Mouse (Mus musculus): ENCODE results near the gene Mast3. TPM values are rescaled to one million over a fixed set of nuclear protein-coding genes. Genes with fewer than 3 reads are reported as not detected.

Mast3 gene
- total RNA-seq, 2 experiments from 2014 or later, result 15.6 to 16.7 TPM

DNA sequence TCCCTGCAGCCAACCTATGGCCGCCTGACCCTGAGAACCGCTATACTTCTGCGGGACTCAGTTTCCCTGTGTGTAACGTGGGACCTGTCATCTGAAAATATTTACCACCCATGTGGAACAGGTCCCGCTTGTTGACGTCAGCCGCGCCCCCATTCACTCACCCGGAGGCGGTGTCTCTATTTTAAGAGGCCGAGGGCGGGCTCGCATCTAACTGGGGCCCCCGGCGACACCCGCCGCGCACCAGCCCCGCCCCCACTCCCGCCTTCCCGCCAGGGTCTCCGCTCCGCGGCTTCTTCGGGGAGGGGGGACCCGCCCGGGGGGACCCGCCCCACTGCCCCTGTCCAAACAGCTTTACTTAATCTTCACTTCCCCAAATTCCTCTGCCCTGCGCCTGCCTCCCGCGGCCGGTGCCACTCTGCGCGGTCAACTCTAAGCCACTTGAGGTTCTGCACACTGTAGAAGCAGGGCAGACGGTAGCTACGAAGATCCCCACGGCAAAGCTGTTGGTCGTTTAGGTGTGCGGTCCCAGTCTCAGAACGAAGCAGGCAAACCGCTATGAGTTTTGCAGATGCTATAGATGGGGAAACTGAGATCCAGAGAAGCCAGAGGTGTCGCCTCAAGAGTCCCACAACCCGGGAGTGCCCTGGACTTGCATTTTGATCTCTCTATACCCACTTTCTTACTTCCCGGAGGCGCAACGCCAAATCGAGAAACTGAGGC is 933 bp downstream of the Mast3 start:
- peak in 1 of 2 experiments; percentile 59 for DNase-seq (ENCODE audit: low spot score in 2 of 2)

DNA sequence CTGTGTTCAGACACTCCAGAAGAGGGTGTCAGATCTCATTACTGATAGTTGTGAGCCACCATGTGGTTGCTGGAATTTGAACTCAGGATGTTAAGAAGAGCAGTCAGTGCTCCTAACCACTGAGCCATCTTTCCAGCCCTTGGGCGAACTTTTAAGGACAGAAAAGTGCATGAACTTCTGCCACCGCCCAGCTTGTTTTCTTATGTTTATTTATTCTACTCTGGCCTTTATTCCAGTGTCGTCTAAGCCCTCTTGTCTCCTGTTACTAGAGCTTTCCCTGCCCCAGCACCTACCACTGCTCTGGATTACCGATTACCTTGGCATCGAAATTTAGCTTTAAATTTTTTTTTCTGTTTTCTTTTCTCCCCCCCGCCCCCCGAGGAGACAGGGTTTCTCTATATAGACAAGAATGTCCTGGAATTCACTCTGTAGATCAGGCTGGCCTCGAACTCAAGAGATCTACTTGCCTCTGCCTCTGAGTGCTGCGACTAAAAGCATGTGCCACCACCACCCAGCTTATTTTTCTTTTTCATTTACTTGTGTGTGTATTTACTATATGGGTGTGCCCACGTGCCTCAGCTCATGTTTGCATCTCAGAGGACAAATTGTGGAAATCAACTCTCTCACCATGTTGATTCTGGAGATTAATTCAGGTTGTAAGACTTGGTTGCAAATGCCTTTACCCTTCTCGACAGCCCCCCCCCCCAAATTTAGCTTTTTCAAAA is 1.9 kb downstream of the Mast3 start:
- DNase-seq (ENCODE audit: low spot score in 2 of 2), result no peak

DNA sequence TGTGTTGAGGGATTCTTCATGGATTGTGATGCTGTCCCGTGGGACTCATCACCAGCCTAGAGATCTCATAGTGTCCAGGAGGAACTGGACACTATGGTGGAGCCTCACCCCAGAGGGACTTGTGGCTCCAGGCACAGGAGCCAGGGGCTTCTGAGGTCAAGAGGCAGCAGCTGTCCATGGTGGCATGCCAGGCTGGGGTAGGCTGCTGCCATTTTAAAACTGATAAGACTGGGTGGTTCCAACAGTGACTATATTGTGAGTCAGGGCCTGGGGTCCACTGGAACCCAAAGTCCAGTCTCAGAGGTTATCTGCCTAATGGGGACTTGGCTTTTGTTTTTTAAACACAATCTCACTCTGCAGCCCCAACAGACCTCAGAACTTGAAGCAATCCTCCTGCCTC is 3.0 kb downstream of the Mast3 start:
- no peak for DNase-seq (ENCODE audit: low spot score in 2 of 2)

DNA sequence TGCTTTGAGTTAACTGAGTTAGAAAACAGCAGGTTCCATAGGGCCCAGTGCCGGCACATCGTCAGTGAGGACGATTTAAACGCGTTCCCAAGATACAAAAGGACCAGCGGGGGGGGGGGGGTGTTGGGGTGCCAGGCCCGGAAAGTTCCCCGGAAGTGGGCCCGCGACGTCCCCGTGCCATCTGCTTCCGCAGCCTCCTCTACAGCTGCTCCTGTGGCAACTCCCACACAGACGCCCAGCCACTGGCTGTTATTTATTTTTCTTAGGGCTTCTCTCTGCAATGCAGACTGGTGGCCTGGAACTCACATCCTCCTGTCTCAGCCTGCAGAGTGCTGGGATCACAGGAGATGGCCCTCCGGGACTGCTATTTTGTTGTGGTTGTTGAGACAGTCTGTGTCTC is 3.7 kb downstream of the Mast3 start:
- DNase-seq (ENCODE audit: low spot score in 2 of 2), result no peak

DNA sequence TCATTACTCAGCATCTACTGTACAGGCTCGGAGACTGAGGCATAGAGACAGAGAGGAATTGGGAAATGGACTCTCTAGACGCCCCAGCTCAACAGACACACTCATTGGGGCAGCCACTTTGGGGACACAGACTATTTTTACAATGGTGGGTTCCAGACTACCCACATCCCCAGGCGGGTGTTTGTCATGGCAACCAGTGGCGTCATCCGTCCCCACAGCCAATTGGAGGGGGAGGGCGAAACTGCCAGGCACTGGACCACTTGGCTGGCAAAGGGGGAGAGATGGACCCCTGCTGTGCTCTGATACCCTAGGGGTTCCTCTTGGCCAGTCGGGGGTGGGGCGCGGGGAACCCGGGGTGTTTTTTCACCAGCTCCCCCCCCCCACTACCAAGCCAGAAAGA is 4.2 kb downstream of the Mast3 start:
- no peak for DNase-seq (ENCODE audit: low spot score in 2 of 2)

DNA sequence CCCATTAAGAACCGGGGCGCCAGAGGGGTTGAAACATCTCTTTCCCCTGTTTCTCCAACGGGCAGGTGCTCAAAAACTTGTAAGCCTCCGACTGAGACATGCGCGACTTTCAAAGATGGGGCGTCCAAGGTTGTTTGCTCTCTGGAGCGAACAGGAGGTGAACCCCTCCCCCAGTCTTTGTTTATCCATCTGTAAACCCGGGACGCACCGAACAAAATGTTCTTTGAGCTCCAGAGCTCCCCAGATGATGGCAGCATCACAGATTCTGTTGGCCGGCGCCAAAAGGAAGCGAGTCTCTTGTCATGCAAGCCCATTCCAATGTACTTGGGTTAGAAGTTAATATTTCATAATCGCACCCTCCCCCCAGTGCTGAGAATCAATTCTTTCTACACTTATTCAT is 6.6 kb downstream of the Mast3 start:
- DNase-seq (ENCODE audit: low spot score in 2 of 2), result no peak

DNA sequence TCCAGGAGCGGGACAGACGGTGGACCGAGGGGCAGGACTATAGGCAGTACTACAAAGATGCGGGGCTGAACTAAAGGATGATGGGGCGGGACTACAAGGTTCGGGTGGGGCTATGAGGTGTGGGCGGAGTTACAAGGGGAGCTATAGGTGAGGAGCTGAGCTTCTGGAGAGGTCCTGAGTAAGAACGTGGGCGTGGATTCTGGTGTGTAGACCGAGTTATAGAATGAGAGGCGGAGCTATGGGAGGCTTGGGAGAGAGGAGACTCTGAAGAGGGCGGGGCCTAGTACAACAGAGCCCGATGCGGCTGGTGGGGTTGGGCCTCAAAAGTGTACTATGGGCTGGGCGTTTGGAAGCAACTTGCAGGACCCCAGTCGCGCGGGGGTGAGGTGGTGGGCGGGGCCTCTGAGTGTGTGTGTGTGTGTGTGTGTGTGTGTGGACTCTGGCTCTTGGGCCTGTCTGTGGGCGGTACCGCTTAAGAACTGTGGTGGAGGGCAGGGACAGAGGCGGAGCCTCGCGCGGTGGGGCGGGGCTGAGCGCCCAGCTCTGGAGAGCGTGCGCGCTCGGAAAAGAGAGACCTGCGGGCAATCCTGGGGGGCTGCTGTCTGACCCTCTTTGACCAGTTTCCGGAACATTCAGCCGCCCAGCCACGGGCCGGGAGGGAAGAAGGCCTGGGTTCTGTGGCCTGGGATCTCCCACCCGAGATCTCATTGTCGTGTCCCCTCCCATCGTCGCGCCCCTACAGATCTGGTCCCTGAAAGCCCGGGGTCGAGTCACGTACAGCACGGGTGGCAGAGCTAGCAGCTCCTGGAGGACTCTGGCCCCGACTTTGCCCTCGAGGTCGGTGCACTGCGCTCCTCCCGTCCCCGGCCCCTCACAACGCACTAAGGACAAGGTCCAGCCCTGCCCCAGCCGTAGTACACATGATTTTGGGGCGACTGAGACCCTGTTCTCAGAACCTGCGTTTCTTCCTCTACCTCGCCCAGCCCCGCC is 7.5 kb downstream of the Mast3 start:
- DNase-seq (ENCODE audit: low spot score in 2 of 2), result peak; percentile 85 to 86

DNA sequence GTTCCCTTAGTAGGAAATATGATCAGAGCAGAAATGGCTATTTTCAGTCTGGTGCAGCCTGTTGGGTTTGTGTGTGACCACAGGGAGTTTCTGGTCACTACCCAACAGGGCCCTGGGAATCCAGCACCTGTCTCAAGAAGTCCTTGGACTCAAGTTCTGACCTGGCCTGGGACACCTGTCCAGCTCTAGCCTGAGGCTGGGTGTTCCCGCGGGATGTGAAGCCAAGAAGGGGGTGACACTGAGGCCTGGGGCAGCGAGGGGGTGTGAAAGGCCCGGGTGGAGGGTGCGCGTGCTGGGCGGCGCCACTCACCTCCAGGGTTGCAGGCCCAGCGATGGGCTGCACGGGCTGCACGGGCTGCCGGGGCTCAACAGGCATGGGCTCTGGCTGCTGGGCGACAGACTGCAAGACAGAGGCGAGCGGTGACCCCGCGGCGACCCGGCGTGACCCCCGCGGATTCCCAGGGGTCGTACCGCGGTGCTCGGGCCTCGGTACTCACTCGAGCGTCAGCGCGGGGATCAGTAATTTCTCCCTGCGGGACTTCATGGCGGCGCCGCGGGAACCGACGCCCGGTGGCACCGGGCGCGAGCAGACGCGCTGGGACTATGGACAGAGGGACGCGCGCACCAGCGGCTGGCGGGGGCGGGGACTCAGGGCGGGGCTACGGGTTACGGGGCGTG is 8.3 kb downstream of the Mast3 start:
- peak in 1 of 2 experiments; percentile 75 for DNase-seq (ENCODE audit: low spot score in 2 of 2)

DNA sequence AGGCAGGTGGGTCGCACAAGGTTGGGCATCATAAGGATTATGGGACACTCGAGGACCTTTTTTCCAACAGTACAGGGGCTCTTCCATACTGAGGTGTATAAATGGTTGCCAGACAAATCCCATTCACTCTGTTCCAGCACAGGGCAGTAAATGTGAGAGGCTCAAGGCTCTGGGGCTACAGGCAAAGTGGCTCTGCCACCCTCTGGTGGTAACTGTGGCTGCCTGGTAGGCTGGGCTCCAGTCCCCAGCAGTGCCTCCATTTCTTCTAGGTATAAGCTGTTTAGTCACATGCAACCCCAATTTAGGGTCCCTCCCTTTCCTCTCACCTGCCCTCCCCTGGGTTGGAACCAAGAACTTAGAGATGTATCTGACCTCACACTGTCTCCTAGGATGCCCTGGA is 9.5 kb downstream of the Mast3 start:
- DNase-seq (ENCODE audit: low spot score in 2 of 2), result no peak

DNA sequence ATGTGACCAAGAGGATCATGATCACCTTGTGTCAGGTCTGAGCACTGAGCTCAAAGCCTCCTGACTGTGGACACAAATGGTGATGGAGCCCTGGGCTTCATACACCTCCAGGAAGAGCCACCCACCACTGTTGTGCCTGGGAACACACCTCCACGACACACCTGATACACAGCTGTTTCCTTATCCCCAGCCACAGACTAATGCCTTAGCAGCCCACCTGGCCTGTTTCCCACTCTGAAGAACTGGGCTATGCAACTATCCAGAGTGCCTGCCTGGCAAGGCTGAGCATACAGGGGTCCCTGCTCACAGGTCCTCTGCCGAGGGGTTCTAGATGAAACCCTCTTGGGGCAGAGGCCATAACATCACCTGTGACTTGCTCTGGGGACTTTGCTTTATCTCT is 10.6 kb downstream of the Mast3 start:
- DNase-seq (ENCODE audit: low spot score in 2 of 2), result no peak

DNA sequence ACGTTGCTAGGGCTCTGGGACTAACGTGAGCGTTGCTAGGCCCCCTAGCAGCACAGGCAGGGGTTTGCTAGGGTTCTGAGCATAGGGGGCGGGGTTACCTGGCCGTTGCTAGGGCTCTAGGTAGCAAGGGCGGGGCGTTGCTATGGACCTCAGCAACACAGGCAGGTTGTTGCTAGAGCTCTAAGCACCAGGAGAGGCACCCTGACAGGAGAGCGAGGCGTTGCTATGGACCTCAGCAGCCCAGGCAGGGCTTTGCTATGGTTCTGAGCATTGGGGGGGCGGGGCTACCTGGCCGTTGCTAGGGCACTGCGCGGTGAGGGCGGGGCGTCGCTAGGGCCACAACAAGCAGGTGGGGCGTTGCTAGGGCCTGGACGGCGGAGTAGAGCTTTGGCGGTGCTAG is 12.2 kb downstream of the Mast3 start:
- no peak for DNase-seq (ENCODE audit: low spot score in 2 of 2)

DNA sequence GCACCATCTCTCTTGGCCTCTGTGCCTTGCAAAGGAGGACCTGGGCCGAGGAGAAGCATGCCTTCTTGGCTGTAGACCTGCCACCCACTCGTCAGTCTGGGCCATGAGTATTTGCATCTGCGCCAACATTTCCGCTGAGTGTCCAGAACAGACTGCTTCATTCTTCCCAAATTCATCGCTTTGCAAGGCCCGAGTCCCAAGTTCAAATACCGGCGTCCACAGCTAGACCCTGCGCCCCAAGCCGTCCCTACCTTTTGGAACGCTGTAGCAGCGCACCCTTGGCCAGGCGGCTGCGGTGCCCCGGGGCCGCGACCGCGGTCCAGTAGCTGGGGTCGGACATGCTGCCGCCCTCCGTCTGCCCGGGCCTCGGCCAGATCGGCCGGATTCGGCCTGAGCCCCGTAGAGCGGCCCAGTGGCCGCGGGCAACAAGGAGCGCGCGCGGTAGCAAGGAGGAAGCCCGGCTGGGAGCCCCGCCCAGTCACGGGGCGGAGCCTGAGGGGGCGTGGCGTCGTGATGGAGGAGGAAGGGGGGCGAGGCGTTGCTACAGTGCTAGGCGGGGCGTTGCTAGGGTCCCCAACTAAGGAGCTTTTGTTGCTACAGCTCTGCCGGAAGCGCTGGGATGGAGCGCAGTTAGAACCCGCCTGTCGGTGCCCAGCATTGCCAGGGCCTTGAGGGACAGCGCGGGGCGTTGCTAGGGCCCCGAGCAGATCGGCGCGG is 12.7 kb downstream of the Mast3 start:
- peak; percentile 99 for DNase-seq (ENCODE audit: low spot score in 2 of 2)

DNA sequence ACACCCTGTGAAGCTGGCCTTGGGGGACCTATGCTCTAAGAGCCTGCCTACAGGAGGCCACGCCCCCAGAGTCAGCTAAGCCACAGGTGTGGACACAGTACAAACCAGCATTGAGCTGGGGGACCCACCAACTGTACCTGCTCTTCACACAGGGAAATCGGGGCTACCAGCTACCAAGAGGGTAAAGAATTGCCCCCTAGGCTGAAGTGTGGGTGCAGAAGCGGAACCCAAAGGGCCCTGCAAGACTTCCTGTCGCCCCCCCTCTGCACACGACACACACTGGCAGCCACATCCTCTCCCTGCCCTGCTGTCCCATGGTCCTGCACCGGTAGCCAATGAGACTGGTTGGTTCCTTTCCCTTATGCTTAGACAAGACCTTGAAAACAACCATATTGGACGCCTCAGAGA is 13.6 kb downstream of the Mast3 start:
- no peak for DNase-seq (ENCODE audit: low spot score in 2 of 2)

DNA sequence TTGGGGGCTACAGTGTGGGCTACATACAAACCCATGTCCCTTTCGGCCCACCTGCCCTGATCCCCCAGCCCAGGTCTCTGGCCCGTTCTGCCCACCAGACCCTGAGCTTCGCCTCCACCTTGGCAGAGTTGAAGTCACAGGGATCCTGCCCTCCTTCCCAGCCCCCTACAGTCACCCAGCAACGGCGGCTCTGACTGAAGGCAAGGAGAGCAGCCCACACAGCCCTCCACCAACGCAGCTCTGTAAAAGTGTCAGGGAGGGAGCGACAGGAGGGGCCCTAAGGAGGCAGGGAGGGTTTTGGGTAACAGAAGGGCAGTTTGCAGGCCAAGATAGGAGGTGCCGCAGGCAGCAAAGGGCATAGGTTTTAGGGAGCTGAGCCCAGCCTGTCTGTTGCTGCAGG is 14.0 kb downstream of the Mast3 start:
- DNase-seq (ENCODE audit: low spot score in 2 of 2), result no peak

DNA sequence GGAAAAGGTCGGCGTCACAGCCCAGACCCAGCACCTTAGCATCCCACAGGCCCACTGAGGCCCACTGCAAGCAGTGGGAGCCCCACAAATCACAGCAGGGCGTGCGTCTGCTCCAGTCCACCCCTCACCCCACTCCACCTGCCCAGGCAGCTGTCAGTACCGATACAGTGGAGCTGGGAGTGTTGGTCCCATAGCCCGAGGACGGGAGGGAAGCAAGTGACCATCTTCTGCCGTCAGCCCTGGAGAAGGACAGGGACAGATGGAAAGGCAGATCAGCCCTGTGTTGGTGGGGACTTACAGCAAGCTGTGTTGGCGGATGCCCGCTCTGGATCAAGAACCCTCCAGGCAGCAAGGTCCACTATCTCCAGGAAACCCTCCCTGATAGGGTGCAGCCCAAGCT is 15.8 kb downstream of the Mast3 start:
- DNase-seq (ENCODE audit: low spot score in 2 of 2), result no peak

DNA sequence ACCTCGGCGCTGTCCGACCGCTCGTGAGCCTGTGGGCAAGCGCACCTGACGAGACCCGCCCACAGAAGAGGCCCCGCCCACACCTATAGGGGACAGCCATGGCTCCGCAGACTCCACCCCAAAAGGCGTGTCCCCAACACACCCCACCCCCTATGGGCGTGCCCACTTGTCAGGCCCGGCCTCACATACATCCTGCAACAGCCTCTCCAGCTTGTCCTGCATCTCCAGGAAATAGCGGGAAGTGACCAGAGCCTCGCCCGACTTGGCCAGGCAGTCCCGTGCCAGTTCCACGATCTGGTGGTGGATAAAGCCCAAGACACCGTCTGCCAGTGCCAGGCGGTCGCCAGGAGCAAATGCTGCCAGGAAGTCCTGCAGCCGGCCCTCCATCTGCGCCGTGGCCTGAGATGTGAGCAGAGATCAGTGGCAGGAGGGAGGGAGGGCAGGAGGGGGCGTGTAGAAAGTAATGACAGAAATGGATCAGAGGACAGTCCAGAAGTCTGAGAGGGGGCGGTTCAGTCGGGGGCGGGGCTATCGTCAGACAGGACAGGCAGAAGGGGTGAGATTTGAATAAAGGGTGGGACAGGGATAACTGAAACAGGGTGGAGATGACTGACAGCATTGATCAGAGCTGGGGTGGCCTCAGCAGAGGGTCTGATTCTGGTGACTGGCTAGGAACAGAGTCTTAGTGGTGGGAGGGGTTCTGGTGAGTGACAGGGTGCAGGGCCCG is 16.8 kb downstream of the Mast3 start:
- no peak for DNase-seq (ENCODE audit: low spot score in 2 of 2)

DNA sequence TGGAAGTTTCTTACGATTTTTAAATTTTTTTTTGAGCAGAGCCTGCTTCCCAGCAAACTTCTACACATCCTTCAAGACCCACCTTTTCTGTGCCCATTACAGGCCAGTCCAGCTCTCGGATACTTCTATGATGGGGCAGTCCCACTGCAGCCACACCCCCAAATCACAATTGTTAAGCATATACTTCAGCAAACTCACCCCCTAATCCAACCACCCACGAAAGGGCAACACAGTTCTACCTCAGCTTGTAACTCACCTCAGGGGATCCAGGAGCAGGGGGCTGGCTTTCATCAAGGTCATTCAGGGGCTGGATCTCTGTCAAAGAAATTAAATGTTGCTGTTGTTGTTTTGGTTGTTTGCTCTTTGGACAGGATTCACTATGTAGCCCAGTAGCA is 17.8 kb downstream of the Mast3 start:
- DNase-seq (ENCODE audit: low spot score in 2 of 2), result no peak

DNA sequence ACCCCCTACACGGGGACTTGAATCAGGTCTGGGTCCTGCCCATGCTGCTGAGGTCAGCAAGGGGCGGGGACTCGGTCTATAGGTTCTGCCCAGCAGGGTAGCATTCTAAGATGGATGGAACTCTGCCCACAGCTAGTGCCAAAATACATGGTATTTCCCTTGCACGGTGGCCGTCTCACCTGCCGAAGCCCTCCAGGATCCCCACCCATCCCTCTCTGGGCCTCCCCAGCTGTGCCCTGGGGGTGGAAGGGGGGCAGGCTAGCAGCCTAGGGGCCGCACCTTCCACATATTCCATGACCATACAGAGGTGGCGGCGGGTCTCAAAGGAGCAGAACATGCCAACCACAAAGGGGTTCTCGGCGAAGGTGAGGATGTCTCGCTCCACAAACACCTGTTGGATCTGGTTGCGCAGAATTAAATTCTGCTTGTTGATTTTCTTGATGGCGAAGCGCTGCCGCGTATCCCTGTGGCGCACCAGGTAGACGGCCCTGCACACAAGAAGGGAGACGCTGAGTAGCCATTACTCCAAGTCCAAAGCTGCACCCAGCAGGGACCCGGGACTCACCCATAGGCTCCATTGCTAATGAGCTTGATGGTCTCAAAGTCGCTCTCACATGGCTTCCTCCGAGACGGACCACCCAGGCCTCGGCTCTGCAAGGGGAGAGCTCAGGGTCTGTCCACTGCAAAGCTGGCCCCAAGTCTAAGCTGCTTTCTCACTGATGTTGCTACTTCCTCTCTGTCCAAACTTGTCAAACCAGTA is 18.4 kb downstream of the Mast3 start:
- no peak for DNase-seq (ENCODE audit: low spot score in 2 of 2)

DNA sequence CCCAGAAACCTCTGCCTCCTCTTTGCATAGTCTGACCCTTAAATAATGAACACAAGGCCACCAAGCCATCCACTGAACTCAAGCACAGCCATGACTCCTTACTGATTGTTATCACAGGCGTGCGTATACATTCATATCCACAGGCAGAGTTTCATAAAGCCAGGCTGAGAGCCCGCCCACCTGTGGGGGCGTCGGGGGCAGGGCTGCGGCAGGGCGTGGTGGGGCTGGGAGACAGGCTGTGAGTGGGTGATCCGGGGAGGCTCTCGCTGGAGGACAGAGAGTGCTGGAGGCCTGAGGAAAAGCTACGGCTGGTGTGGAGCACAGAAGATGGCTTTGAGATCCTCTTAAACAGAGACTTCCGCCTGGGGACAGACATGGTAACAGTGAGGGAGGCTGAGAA is 24.8 kb downstream of the Mast3 start:
- no peak for DNase-seq (ENCODE audit: low spot score in 2 of 2)
